Mouse (Mus musculus) brain, embryonic 14.5 days (tissue): ENCODE results near the gene Tmem175.

Source experiments
- CTCF ChIP-seq: fragments of 200-500 bp; IDR thresholded peaks from 2 replicates; pipeline ENCODE4 v1.5.1; 2012; ENCODE audit warnings: inconsistent platforms, mild to moderate bottlenecking, moderate library complexity, borderline replicate concordance; ENCODE audit not compliant: insufficient read depth, insufficient read length; ENCODE audit errors: extremely low read depth
- POLR2A ChIP-seq: fragments of 200-500 bp; IDR thresholded peaks from 2 replicates; pipeline ENCODE4 v1.6.1; 2012; ENCODE audit warnings: mild to moderate bottlenecking, inconsistent platforms, borderline replicate concordance; ENCODE audit not compliant: poor library complexity, insufficient read depth, insufficient read length, severe bottlenecking; ENCODE audit errors: extremely low read depth

GRCm38 (mm10) chr5:108653341-108653740 lies 23.8 kb downstream of the Tmem175 start:
- no peak for TF ChIP-seq CTCF
- no peak for TF ChIP-seq POLR2A
